Mouse (Mus musculus): ENCODE data around the gene Mob3a. TPM values are rescaled to one million over a fixed set of nuclear protein-coding genes. Genes with fewer than 3 reads are reported as not detected.

Gene Mob3a
- total RNA-seq, 2 experiments from 2014 or later: 4.9 to 5.5 TPM

GRCm38 (mm10) chr10:80664197-80665015 lies 37.4 kb downstream of the Mob3a start:
- peak overlapping the region; percentile 99 for H3K27ac ChIP-seq
- peak; percentile 98 for DNase-seq
- no peak for TF ChIP-seq CTCF (IDR thresholded peaks at IDR 0.05)
- intact Hi-C loops (cut with DNase I): no loop called here
- peak overlapping the region; percentile 98 for H3K4me3 ChIP-seq

DNA sequence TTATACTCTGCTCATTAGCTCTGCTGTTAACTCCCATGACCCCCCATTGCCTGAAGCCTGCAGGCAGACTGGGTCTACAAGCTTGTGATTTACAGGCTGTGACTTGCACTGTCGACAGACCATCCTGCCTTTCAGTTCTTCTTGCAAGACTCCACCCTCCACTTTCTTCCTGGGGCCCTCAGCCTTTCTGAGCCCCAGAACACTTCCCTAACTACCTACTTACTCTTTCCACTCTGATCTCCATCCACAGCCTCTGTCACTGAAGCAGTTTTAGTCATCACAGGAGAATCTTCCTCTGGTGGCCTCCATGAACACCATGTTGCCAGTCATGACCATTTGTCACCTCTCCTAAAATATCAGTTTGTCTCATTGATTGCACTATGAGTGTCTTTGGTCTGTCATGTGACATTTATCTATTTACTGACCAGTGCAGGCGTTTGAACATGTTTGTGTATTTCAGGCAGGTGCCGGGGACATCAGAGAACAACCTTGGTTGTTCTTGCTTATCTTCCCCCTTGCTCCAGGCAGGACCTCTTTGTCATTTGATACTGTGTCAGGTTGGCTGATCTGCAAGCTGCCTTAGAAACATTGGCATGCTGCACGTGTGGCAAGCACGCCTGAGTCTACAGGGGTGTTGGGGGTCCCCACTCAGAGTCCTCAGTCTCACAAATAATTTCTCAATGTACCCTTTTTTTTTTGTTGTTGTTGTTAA lies 38.1 kb downstream of the Mob3a start:
- peak overlapping the region; percentile 99 for H3K27ac ChIP-seq
- H3K4me3 ChIP-seq: peak overlapping the region; percentile 7; the same call in 1 of the 2 replicates
- no peak for TF ChIP-seq CTCF (IDR thresholded peaks at IDR 0.05)
- intact Hi-C loops (cut with DNase I): no loop called here
- DNase-seq: peak; percentile 53

DNA sequence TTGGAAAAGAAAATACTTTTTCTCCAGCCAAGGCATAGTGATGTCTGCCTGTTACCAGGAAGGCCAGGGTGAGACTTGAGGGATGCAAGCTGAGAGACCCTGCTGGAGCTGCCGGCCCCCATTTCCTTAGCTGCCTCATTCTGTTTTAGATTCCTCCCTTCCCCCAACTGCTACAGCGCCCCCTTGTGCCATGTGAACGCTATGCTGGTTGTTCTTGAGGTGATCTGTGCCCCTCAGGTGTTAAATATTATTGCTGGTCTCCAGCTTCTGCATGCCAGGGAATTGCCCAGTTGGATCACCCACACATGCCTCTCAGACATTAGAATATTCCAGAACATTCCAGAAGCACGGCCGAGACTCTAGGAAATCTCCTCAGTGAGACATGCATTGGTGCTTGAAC lies 40.6 kb downstream of the Mob3a start:
- TF ChIP-seq CTCF (IDR thresholded peaks at IDR 0.05): peak; percentile 72
- intact Hi-C loops (cut with DNase I): no loop called here
- peak; percentile 66 for DNase-seq

GRCm38 (mm10) chr10:80659213-80659612 lies 42.6 kb downstream of the Mob3a start:
- peak; percentile 96 for TF ChIP-seq CTCF (IDR thresholded peaks at IDR 0.05)
- DNase-seq: peak; percentile 79
- peak overlapping the region; percentile 83 for H3K27ac ChIP-seq
- H3K4me3 ChIP-seq: peak overlapping the region; percentile 68
- intact Hi-C loops (cut with DNase I): loop anchor here (1.0 kb wide), 1 partner anchor 25 kb away; no protein-coding TSS in a partner anchor

More for the DNA sequence above, 40.6 kb downstream of the Mob3a start:
- Histone ChIP-seq H3K27ac (peak overlapping the region; percentile 50), H3K4me3 (no peak overlapping the region)

- DNase-seq: no peak
- intact Hi-C loops (cut with DNase I): loop anchor here (1.0 kb wide), 1 partner anchor 25 kb away; no protein-coding TSS in a partner anchor
- Histone ChIP-seq H3K27ac (peak overlapping the region; percentile 83), H3K4me3 (peak overlapping the region; percentile 68)
- no peak for TF ChIP-seq CTCF (IDR thresholded peaks at IDR 0.05)
These were observed 43.0 kb downstream of the Mob3a start for GRCm38 (mm10) chr10:80658841-80659202.

GRCm38 (mm10) chr10:80658194-80658840 lies 43.5 kb downstream of the Mob3a start:
- intact Hi-C loops (cut with DNase I): no loop called here
- Histone ChIP-seq H3K27ac (peak overlapping the region; percentile 83), H3K4me3 (no peak overlapping the region)
- no peak for DNase-seq
- no peak for TF ChIP-seq CTCF (IDR thresholded peaks at IDR 0.05)

DNA sequence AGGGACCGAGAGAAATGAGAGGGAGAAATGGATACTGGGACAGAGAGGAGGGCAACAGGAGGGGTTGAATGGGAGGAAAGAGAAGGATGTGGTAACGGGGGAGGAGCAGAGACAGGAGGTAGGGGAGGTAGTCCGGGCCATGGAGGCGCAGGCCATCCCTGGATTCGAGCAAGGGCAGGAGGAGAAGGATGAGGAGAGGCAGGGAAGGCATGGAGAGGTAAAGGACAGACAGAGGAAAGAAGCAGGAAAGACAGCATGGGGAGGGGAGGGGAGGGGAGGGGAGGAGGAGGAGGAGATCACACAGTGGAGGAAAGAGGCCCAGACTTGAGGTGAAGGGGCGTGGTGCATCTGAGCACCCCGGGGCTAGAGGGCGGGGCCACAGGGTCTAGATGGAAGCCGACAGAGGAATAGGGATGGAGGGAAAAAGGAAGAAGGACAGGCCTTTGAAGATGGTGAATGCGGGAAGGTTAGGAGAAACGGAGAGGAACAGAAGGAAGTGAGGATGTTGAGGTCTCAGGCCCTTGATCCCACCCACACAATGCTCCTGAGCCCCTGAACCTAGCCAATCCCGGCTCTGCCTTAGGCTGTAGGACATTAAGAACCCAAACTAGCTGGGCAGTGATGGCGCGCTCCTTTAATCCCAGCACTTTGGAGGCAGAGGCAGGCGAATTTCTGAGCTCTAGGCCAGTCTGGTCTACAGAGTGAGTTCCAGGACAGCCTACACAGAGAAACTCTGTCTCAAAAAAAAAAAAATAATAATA lies 44.7 kb downstream of the Mob3a start, which contains the start of gene Btbd2:
Gene Btbd2, minus strand, starts transcription at position 209 of the 761 bp plus-strand sequence.
- H3K27ac ChIP-seq: peak within 1 kb of the TSS; percentile 91
- intact Hi-C loops (cut with DNase I): no loop called here
- H3K4me3 ChIP-seq: peak within 1 kb of the TSS; percentile 93
- no peak for DNase-seq
- no peak for TF ChIP-seq CTCF (IDR thresholded peaks at IDR 0.05)

DNA sequence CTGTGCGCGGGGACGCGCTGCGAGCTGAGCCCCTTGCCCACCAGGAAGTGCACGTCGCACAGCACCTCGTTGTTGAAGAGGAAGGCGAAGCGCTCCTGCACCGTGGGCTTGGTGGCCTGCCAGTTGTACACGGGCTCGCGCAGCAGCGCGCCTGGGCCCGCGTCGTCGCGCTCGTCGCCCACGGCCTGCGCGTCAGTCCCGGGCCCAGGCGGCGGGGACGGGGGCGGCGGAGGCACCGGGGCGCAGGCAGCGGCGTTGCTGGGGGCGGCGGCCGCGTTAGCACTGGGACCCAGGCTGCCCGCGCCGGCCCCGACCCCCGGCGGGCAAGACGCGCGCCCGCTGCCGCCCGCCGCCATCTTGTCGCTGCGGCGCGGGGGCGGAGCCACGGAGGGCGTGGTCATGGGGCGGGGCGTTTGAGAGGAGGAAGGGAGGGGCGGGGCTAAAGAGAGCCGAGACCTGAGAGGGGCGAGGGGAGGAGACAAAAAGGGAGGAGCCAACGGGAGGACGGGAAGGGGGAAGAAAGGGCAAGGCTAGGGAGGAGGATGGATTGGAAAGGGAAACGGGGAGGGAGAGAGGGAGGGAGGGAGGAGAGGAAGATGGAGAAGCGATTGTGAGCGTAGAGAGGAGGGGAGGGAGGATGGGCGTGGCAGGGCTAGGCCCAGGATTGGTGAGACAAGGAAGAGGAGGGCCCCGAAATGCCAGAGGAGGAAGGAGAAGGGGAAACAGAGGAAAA lies 45.5 kb downstream of the Mob3a start:
- Histone ChIP-seq H3K4me3 (peak overlapping the region; percentile 93), H3K27ac (peak overlapping the region; percentile 91)
- DNase-seq: peak; percentile 98
- no peak for TF ChIP-seq CTCF (IDR thresholded peaks at IDR 0.05)
- intact Hi-C loops (cut with DNase I): no loop called here

GRCm38 (mm10) chr10:80655406-80656129 lies 46.2 kb downstream of the Mob3a start:
- H3K27ac ChIP-seq: peak overlapping the region; percentile 91
- no peak for TF ChIP-seq CTCF (IDR thresholded peaks at IDR 0.05)
- intact Hi-C loops (cut with DNase I): loop anchor here (2.0 kb wide), 1 partner anchor 27 kb away; no protein-coding TSS in a partner anchor
- peak overlapping the region; percentile 93 for H3K4me3 ChIP-seq
- no peak for DNase-seq

DNA sequence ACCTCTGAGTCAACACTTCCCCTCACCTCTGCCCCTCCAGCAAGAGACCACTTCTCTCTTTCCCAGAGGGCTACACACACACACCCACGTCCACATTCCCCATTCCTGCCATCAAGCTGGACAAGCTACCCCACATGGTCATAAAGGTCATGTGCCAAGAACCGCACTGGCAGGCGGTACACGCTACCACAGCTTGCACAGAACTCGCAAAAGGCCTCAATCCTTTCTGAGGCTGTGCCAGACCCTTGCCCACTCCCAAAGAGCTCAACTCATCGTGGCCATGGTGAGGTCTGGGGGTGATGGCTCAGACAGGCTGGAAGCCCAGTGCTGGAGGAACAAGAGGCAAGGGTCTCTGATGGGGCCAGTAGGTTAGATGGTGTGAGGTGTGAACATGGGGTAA lies 46.9 kb downstream of the Mob3a start:
- Histone ChIP-seq H3K4me3 (peak overlapping the region; percentile 29), H3K27ac (peak overlapping the region; percentile 20; the same call in 1 of the 2 replicates)
- no peak for TF ChIP-seq CTCF (IDR thresholded peaks at IDR 0.05)
- no peak for DNase-seq
- intact Hi-C loops (cut with DNase I): loop anchor here (2.0 kb wide), 1 partner anchor 26 kb away; no protein-coding TSS in a partner anchor

Data from gastrocnemius, adult 2 months (tissue).